Mouse (Mus musculus) liver, embryonic 14.5 days (tissue): ENCODE measurements around the gene Ccdc91.

Experiments
- CTCF ChIP-seq: IDR thresholded peaks from 2 replicates; pipeline ENCODE4 v1.5.1; 2016; ENCODE audit warnings: antibody characterized with exemption, low read depth, control low read depth
- EP300 ChIP-seq: IDR thresholded peaks from 2 replicates; pipeline ENCODE4 v1.6.1; 2016; ENCODE audit warnings: antibody characterized with exemption, low read depth

GRCm38 (mm10) chr6:147506496-147506895, 30.9 kb downstream of the Ccdc91 start:
- TF ChIP-seq EP300: no peak
- no peak for TF ChIP-seq CTCF
